Mouse (Mus musculus): ENCODE measurements around the gene Pmfbp1. TPM values are rescaled to one million over a fixed set of nuclear protein-coding genes. Genes with fewer than 3 reads are reported as not detected.

Gene Pmfbp1
- polyA plus RNA-seq (2012; ENCODE audit: low replicate concordance) = not detected in 2 replicates

GRCm38 (mm10) chr8:109493727-109494126, at the start of gene Pmfbp1:
Pmfbp1 (plus strand) TSS chr8:109494027.

GRCm38 (mm10) chr8:109565498-109566333, 71.9 kb downstream of the Pmfbp1 start, which contains the start of the genes Dhx38 and Txnl4b:
Dhx38 (minus strand) TSS chr8:109565861.
Txnl4b (plus strand) TSS chr8:109565892.

GRCm38 (mm10) chr8:109578900-109579301, 85.1 kb downstream of the Pmfbp1 start, which contains the start of gene Hp:
Hp (minus strand) TSS chr8:109579172.

Other genes starting within 250 kb of the Pmfbp1 start
- 21.3 and 34.8 TPM in 2 replicates for gene Dhx38, start 71.8 kb downstream of the Pmfbp1 start, polyA plus RNA-seq (2012; ENCODE audit: low replicate concordance)
- 4.4 and 7.7 TPM in 2 replicates for gene Txnl4b, start 71.9 kb downstream of the Pmfbp1 start, polyA plus RNA-seq (2012; ENCODE audit: low replicate concordance)
- 35.5 and 50.3 TPM in 2 replicates for gene Hp, start 85.1 kb downstream of the Pmfbp1 start, polyA plus RNA-seq (2012; ENCODE audit: low replicate concordance)
- 41.3 and 46.4 TPM in 2 replicates for gene Dhodh, start 114.6 kb downstream of the Pmfbp1 start, polyA plus RNA-seq (2012; ENCODE audit: low replicate concordance)
- gene Pkd1l3, start 120.5 kb downstream of the Pmfbp1 start, polyA plus RNA-seq (2012; ENCODE audit: low replicate concordance) = 0.38 and 0.43 TPM in 2 replicates
- 28.5 and 53.6 TPM in 2 replicates for gene Ist1, start 199.2 kb downstream of the Pmfbp1 start, polyA plus RNA-seq (2012; ENCODE audit: low replicate concordance)
- gene Zfp821, start 211.5 kb downstream of the Pmfbp1 start, polyA plus RNA-seq (2012; ENCODE audit: low replicate concordance) = 8.1 and 11.8 TPM in 2 replicates
- gene Atxn1l, start 243.7 kb downstream of the Pmfbp1 start, polyA plus RNA-seq (2012; ENCODE audit: low replicate concordance) = 26.8 and 37.2 TPM in 2 replicates

All from hematopoietic multipotent progenitor cell, adult 10-12 weeks (in vitro differentiated cells).